Mouse (Mus musculus): ENCODE results near the gene Evi2. TPM values are rescaled to one million over a fixed set of nuclear protein-coding genes. Genes with fewer than 3 reads are reported as not detected.

The Evi2 gene
- polyA plus RNA-seq (2012; rRNA removed), result 0.08 TPM in 2 replicates

DNA sequence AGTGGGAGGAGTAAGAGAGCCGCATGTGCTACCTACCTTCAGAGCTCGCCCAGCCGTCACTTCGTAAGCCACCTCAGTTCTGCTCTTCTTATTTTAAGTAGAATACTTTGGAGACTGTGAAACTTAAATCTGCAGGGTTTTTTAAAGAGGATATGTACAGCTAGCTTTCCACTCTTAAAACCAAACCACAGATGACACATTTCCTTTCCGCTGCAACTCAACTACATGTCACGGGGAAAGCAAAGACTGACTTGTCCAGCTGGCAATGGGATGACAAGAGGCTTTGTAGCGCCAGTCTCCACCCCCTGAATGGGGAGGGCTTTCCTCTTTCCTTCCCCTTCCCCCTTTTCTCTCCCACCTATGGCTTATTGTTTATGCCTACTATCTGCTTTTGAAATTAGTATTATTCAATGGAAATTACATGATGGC, at the start of gene Evi2, which contains the start of gene Evi2a:
Gene Evi2 (minus strand): TSS at position 257 of the 429 bp plus-strand sequence.
Gene Evi2a (minus strand): TSS at position 277 of the 429 bp plus-strand sequence.

DNA sequence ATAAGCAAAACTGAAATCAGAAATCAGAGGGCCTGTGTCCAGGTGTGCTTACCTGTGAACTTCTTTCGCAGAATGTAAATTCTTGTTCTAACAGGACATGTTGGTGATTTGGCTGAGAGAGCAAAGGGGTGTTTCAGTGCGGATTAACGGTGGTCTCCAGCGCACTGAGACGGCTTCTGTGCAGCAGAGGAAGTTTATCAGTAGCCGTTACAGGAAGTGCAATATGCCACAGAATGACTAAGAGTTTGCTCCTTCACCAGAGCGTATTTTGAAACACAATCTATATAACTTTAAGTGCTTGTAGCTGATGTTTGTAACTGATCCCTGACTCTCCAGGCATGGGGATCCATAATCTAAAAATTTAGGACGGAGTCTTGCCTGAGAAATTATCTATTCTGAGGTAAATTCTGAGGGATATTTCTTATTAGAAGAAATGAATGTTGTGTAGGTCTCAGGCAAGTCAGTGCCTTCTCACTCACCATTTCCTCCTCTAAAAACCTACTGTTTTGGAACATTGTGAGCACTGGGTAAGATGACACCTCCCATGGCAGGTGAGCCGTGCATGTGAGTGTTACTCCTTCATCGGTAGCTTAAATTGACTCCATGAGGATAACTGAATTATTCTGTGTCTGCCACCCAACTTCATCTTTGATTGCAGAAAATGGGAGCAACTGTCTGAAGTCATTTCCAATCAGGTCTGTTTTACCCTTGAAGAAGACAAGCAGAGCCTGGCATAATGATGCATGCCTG, 6.7 kb downstream of the Evi2 start, which contains the start of gene Evi2b:
Gene Evi2b (minus strand): TSS at position 203 of the 750 bp plus-strand sequence.

DNA sequence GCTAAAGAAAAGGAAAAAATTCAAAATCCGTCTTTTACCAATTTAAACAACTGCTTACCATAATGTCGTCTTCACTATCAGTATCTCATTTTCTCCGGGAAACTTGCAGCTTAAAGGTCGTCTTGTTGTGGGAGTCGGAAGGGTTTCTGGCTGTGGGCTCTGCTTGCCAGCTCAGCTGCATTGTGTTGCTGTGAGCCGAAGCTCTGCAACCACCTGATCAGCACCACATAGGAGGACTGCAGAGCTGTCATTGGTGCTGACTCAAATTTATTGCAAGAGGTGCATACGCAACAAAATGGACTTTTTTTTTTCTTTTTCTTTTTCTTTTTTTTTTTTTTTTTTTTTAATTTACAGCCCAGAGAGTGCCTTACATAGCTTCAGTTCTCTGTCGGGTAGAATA, 26.5 kb downstream of the Evi2 start, which contains the start of gene Omg:
Gene Omg (minus strand): TSS at position 240 of the 400 bp plus-strand sequence.

Other genes starting within 250 kb of the Evi2 start
- not detected in 2 replicates for gene Gm9964, start 233.7 kb downstream of the Evi2 start, polyA plus RNA-seq (2012; rRNA removed)
- gene Nf1, start 190.9 kb downstream of the Evi2 start, polyA plus RNA-seq (2012; rRNA removed), result 2.1 and 2.8 TPM in 2 replicates
- not detected in 2 replicates for gene Omg, start 26.5 kb downstream of the Evi2 start, polyA plus RNA-seq (2012; rRNA removed)
- 2.3 and 4.2 TPM in 2 replicates for gene Evi2b, start 6.8 kb downstream of the Evi2 start, polyA plus RNA-seq (2012; rRNA removed)
- 0.81 and 1.0 TPM in 2 replicates for gene Evi2a, start within 50 bp of the Evi2 start, polyA plus RNA-seq (2012; rRNA removed)
- 10.0 and 14.8 TPM in 2 replicates for gene Rab11fip4, start 60.6 kb upstream of the Evi2 start, polyA plus RNA-seq (2012; rRNA removed)

Measured in stomach, adult 2 months (tissue).